Mouse (Mus musculus): ENCODE data around the gene Olfr1113. TPM values are rescaled to one million over a fixed set of nuclear protein-coding genes. Genes with fewer than 3 reads are reported as not detected.
"Not testable (repeated sequence)": the region's sequence is repeated elsewhere in the genome, so short reads cannot be mapped to it uniquely, and the experiment has no call there.

Olfr1113 gene
- not detected in 2 replicates for polyA plus RNA-seq (2014; fragmentation: Nextera tagmentation; extraction: Ambion mirVana)

DNA sequence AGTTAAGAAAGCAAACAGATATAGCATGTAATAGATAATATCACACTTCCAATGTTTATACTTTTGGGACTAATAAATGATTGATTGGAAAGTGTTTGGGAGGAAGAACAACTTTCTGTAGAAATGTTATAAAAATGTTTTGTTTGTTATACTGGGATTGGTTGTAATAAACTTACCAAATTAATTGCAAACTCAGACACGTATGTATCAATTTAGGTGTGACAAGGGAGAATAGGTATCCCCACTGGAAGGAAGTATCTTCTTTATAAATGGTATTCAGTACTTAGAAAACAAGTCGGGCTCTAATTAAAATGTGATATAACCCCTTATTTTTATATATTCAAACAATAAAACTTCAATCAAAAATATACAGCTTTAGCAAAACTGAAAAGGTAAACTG is at the start of gene Olfr1113:
Gene Olfr1113, plus strand, starts transcription at position 301 of the 400 bp plus-strand sequence.
- H3K9me3 ChIP-seq (ENCODE audit: control insufficient read depth, low read length), result no peaks in the 10 kb centered on the region
- H3K4me3 ChIP-seq (ENCODE audit: low read depth, low read length), result no peak within 1 kb of the TSS
- H3K27ac ChIP-seq (ENCODE audit: low read depth, low read length), result no peak within 1 kb of the TSS
- no peaks in the 10 kb centered on the region for H3K36me3 ChIP-seq (ENCODE audit: control insufficient read depth, insufficient read depth, low read length)
- DNase-seq (ENCODE audit: low spot score), result no peak
- H3K9ac ChIP-seq (ENCODE audit: low read depth, low read length), result no peak within 1 kb of the TSS
- H3K27me3 ChIP-seq (ENCODE audit: control insufficient read depth, insufficient read depth, low read length), result no peaks in the 10 kb centered on the region
- ATAC-seq (ENCODE audit: low FRiP score), result no peak
- no peak within 1 kb of the TSS for H3K4me2 ChIP-seq (replicated peaks; ENCODE audit: low read depth, low read length)
- WGBS, result 86% methylated on average over 2 of the region's 2 CpGs
- H3K4me1 ChIP-seq (replicated peaks; ENCODE audit: control insufficient read depth, insufficient read depth, low read length), result no peaks in the 10 kb centered on the region

GRCm38 (mm10) chr2:87167731-87168130 is 41.0 kb upstream of the Olfr1113 start:
- H3K9ac ChIP-seq (ENCODE audit: low read depth, low read length); H3K27ac ChIP-seq (ENCODE audit: low read depth, low read length); H3K4me3 ChIP-seq (ENCODE audit: low read depth, low read length); ATAC-seq (ENCODE audit: low FRiP score); DNase-seq (ENCODE audit: low spot score); H3K4me1 ChIP-seq (replicated peaks; ENCODE audit: control insufficient read depth, insufficient read depth, low read length); H3K36me3 ChIP-seq (ENCODE audit: control insufficient read depth, insufficient read depth, low read length); H3K27me3 ChIP-seq (ENCODE audit: control insufficient read depth, insufficient read depth, low read length); H3K9me3 ChIP-seq (ENCODE audit: control insufficient read depth, low read length); H3K4me2 ChIP-seq (replicated peaks; ENCODE audit: low read depth, low read length): not testable (repeated sequence)
- WGBS, result 85% methylated on average over 2 of the region's 2 CpGs

DNA sequence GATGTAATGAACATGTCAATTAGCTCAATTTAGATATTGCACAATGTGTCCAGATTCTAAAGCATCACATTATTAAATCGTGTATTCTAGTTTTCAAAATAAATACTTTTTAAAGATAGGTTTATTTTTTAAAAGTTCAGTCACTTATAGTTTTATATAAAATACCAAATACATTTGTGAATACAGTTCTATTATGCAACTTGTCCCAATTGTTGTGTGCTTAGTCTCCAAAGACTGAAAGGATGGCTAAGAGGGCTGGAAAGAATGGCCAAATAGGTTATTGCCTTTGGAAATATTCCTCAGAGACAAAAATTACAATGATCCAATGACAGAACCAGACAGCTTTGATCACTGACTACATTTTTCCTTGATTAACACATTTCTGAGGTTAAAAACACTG is 21.3 kb upstream of the Olfr1113 start, which contains the start of gene Olfr1112:
Gene Olfr1112, plus strand, starts transcription at position 301 of the 400 bp plus-strand sequence.
- no peak for ATAC-seq (ENCODE audit: low FRiP score)
- H3K4me2 ChIP-seq (replicated peaks; ENCODE audit: low read depth, low read length), result no peak within 1 kb of the TSS

DNA sequence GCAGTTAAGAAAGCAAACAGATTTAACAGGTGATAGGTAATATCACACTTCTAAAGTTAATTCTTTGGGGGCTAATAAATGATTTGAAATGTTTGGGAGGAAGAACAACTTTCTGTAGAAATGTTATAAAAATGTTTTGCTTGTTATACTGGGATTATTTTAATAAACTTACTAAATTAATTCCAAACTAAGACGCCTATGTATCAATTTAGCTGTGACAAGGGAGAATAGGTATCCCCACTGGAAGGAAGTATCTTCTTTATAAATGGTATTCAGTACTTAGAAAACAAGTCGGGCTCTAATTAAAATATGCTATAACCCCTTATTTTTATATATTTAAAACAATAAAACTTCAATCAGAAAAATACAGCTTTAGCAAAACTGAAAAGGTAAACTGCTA is 38.9 kb downstream of the Olfr1113 start, which contains the start of gene Olfr1115:
Gene Olfr1115, plus strand, starts transcription at position 301 of the 400 bp plus-strand sequence.
- WGBS, result 86% methylated on average over 2 of the region's 2 CpGs

More for the DNA sequence above, 21.3 kb upstream of the Olfr1113 start, which contains the start of gene Olfr1112:
- Histone ChIP-seq H3K36me3 (ENCODE audit: control insufficient read depth, insufficient read depth, low read length) (no peaks in the 10 kb centered on the region), H3K9ac (ENCODE audit: low read depth, low read length) (no peak within 1 kb of the TSS), H3K4me1 (replicated peaks; ENCODE audit: control insufficient read depth, insufficient read depth, low read length) (no peaks in the 10 kb centered on the region), H3K27ac (ENCODE audit: low read depth, low read length) (no peak within 1 kb of the TSS), H3K27me3 (ENCODE audit: control insufficient read depth, insufficient read depth, low read length) (no peaks in the 10 kb centered on the region), H3K9me3 (ENCODE audit: control insufficient read depth, low read length) (no peaks in the 10 kb centered on the region), H3K4me3 (ENCODE audit: low read depth, low read length) (no peak within 1 kb of the TSS)
- 91% methylated on average over 1 of the region's 1 CpGs for WGBS
- no peak for DNase-seq (ENCODE audit: low spot score)

More for the DNA sequence above, 38.9 kb downstream of the Olfr1113 start, which contains the start of gene Olfr1115:
- H3K4me1 ChIP-seq (replicated peaks; ENCODE audit: control insufficient read depth, insufficient read depth, low read length), result no peaks in the 10 kb centered on the region
- no peak within 1 kb of the TSS for H3K4me3 ChIP-seq (ENCODE audit: low read depth, low read length)
- no peaks in the 10 kb centered on the region for H3K9me3 ChIP-seq (ENCODE audit: control insufficient read depth, low read length)
- H3K27me3 ChIP-seq (ENCODE audit: control insufficient read depth, insufficient read depth, low read length), result no peaks in the 10 kb centered on the region
- ATAC-seq (ENCODE audit: low FRiP score) (no peak), DNase-seq (ENCODE audit: low spot score) (no peak)
- no peak within 1 kb of the TSS for H3K4me2 ChIP-seq (replicated peaks; ENCODE audit: low read depth, low read length)
- H3K36me3 ChIP-seq (ENCODE audit: control insufficient read depth, insufficient read depth, low read length), result no peaks in the 10 kb centered on the region
- no peak within 1 kb of the TSS for H3K27ac ChIP-seq (ENCODE audit: low read depth, low read length)
- H3K9ac ChIP-seq (ENCODE audit: low read depth, low read length), result no peak within 1 kb of the TSS

Other genes starting within 250 kb of the Olfr1113 start
- gene Olfr1099, start 248.3 kb upstream of the Olfr1113 start, polyA plus RNA-seq (2014; fragmentation: Nextera tagmentation; extraction: Ambion mirVana), result not detected in 2 replicates
- gene Olfr1100, start 229.0 kb upstream of the Olfr1113 start, polyA plus RNA-seq (2014; fragmentation: Nextera tagmentation; extraction: Ambion mirVana), result not detected in 2 replicates
- gene Olfr1101, start 217.7 kb upstream of the Olfr1113 start, polyA plus RNA-seq (2014; fragmentation: Nextera tagmentation; extraction: Ambion mirVana), result not detected in 2 replicates
- not detected in 2 replicates for gene Olfr1102, start 210.6 kb upstream of the Olfr1113 start, polyA plus RNA-seq (2014; fragmentation: Nextera tagmentation; extraction: Ambion mirVana)
- not detected in 2 replicates for gene Olfr1104, start 181.9 kb upstream of the Olfr1113 start, polyA plus RNA-seq (2014; fragmentation: Nextera tagmentation; extraction: Ambion mirVana)
- not detected in 2 replicates for gene Olfr1105, start 172.4 kb upstream of the Olfr1113 start, polyA plus RNA-seq (2014; fragmentation: Nextera tagmentation; extraction: Ambion mirVana)
- not detected in 2 replicates for gene Olfr1106, start 156.7 kb upstream of the Olfr1113 start, polyA plus RNA-seq (2014; fragmentation: Nextera tagmentation; extraction: Ambion mirVana)
- not detected in 2 replicates for gene Olfr1107, start 133.2 kb upstream of the Olfr1113 start, polyA plus RNA-seq (2014; fragmentation: Nextera tagmentation; extraction: Ambion mirVana)
- not detected in 2 replicates for gene Olfr1109, start 113.0 kb upstream of the Olfr1113 start, polyA plus RNA-seq (2014; fragmentation: Nextera tagmentation; extraction: Ambion mirVana)
- not detected in 2 replicates for gene Olfr259, start 94.4 kb upstream of the Olfr1113 start, polyA plus RNA-seq (2014; fragmentation: Nextera tagmentation; extraction: Ambion mirVana)
- gene Olfr1110, start 68.7 kb upstream of the Olfr1113 start, polyA plus RNA-seq (2014; fragmentation: Nextera tagmentation; extraction: Ambion mirVana), result not detected in 2 replicates
- not detected in 2 replicates for gene Olfr1111, start 56.3 kb upstream of the Olfr1113 start, polyA plus RNA-seq (2014; fragmentation: Nextera tagmentation; extraction: Ambion mirVana)
- gene Olfr1112, start 21.2 kb upstream of the Olfr1113 start, polyA plus RNA-seq (2014; fragmentation: Nextera tagmentation; extraction: Ambion mirVana), result not detected in 2 replicates
- gene Olfr1115, start 39.0 kb downstream of the Olfr1113 start, polyA plus RNA-seq (2014; fragmentation: Nextera tagmentation; extraction: Ambion mirVana), result not detected in 2 replicates
- gene Olfr1116, start 58.6 kb downstream of the Olfr1113 start, polyA plus RNA-seq (2014; fragmentation: Nextera tagmentation; extraction: Ambion mirVana), result not detected in 2 replicates
- gene Olfr1118, start 98.6 kb downstream of the Olfr1113 start, polyA plus RNA-seq (2014; fragmentation: Nextera tagmentation; extraction: Ambion mirVana), result not detected in 2 replicates
- not detected in 2 replicates for gene Olfr1120, start 145.8 kb downstream of the Olfr1113 start, polyA plus RNA-seq (2014; fragmentation: Nextera tagmentation; extraction: Ambion mirVana)
- gene Olfr1121, start 160.9 kb downstream of the Olfr1113 start, polyA plus RNA-seq (2014; fragmentation: Nextera tagmentation; extraction: Ambion mirVana), result not detected in 2 replicates
- gene Olfr1122, start 176.9 kb downstream of the Olfr1113 start, polyA plus RNA-seq (2014; fragmentation: Nextera tagmentation; extraction: Ambion mirVana), result not detected in 2 replicates
- gene Olfr1123, start 207.7 kb downstream of the Olfr1113 start, polyA plus RNA-seq (2014; fragmentation: Nextera tagmentation; extraction: Ambion mirVana), result not detected in 2 replicates
- 0.06 and 0.09 TPM in 2 replicates for gene Olfr1124, start 221.3 kb downstream of the Olfr1113 start, polyA plus RNA-seq (2014; fragmentation: Nextera tagmentation; extraction: Ambion mirVana)
- gene Olfr1126, start 245.0 kb downstream of the Olfr1113 start, polyA plus RNA-seq (2014; fragmentation: Nextera tagmentation; extraction: Ambion mirVana), result not detected in 2 replicates